Mouse (Mus musculus) ovary, adult 18-20 months (tissue): ENCODE data around the gene Mum1.

Experiments
- DNase-seq: peaks from one replicate; pipeline ENCODE4 v3.0.0; 2022; ENCODE audit warnings: low spot score, mixed read lengths

The Mum1 gene

GRCm38 (mm10) chr10:80250573-80250972, 24.3 kb downstream of the Mum1 start:
- DNase-seq = no peak

- DNase-seq = no peak
Observed at GRCm38 (mm10) chr10:80252011-80252410, 25.8 kb downstream of the Mum1 start.

DNA sequence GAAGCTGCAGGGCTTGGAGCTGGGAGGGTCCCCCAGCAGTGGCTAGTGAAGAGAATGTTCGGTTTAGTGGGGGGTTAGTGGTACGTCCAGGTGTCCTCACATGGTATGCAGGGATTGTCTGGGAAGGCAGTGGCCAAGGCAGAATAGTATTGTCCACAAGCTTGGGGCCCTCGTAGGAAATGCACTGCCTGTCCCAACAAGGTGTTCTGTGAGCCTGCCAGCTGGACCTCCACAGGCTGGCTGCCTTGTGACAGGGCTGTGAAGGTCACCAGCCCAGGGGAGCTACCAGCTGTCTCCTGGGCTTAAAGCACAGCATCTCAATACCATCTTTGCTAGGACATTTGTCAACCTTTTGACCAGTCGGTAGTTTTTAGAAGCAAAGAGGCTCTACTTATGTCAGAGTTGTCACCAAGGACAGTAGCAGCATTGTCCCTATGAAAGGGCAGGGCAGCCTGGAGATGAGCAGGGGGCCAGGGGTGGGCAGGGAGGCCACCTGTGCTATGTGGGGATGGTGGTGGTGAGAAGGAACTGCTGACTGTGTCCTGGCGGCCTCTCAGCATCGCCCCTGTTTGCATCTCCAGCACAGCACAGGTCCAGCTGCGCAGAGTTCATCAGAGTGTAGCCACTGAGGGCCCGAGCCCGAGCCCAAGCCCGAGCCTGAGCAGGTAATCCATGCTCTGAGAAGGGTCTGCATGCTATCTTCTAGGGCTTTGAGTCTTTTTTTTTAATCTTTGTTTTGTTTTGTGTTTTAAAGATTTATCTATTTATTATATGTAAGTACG, 26.4 kb downstream of the Mum1 start:
- DNase-seq = no peak

DNA sequence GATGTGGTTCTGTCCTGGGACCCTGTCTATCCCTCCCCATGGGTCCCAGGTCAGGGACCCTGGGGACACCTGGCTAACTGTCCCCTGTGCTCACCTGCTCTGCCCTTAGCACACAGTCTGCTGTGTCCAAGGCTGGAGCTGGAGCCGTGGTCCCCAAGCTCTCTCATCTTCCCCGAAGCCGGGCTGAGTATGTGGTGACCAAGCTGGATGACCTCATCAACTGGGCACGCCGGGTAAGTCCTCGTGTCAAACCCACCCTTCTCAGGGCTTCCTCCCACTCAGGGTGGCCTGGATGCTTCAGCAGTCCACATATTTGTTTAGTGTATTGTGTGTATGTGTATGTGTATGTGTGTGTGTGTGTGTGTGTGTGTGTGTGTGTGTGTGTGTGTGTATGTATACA, 27.3 kb downstream of the Mum1 start:
- DNase-seq = no peak

DNA sequence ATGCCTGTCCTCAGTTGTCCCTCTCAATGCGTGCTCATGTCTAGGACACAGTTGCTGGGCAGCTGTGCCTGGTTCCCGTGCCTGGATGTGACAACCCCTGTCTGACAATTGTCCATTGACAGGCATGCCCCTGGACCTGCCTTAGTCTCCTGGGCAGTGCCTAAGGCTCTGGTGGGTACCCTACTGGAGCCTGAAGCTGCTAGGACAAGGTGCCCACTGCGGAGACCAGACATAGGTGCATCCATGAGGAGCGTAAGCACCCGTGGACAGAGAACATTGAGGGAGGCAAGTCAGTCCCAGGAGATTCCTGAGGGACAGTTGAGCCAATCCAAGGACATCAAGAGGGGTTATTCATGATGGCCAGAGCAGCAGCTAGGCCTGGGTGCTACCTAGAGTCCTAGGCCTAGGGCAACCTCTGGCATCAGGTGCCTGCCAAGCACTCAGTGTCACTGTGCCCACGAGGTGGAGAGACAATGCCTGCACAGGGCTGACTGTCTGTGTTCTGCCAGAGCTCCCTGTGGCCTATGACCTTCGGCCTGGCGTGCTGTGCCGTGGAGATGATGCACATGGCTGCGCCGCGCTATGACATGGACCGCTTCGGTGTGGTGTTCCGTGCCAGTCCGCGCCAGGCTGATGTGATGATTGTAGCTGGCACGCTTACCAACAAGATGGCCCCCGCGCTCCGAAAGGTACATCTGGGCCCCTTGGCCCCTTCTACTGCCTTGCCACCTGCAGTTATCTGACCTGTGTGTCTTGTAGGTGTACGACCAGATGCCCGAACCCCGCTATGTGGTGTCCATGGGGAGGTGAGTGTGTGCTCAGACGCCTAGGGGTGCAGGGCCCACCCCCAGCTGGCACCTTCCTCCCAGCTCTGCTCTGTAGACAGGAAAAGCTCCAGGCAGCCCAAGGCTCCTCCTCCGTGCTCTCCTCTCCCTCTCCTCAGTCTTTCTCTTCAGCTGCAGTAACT, 28.4 kb downstream of the Mum1 start:
- no peak for DNase-seq

DNA sequence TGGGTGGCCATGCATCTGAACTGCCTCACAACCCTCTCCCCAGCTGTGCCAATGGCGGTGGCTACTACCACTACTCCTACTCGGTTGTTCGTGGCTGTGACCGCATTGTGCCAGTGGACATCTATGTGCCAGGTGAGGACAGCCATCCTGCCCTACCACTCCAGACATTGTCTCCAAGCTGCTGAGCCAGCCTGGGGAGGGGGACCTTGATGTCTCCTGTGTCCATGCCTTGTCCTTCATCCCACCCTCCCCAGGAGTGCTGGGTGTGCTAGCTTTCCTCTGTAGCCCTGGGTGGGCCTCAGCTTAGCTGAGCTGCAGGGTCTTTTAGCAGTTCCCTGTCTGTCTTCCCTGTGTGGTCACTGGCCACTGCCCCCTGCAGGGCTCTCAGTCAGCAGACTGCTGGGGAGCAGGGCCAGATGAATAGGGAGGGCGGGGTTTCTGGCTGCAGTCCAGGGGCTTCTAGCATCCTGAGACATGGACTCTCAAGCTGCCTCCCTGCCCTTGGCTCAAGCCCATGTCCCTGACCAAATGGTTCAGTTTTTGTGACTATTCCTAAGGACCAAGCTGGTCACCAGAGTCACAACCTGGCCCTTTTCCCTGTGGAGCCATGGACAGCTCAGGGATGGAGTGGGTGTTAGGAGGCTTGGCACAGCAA, 29.8 kb downstream of the Mum1 start:
- DNase-seq = peak; percentile 52

DNA sequence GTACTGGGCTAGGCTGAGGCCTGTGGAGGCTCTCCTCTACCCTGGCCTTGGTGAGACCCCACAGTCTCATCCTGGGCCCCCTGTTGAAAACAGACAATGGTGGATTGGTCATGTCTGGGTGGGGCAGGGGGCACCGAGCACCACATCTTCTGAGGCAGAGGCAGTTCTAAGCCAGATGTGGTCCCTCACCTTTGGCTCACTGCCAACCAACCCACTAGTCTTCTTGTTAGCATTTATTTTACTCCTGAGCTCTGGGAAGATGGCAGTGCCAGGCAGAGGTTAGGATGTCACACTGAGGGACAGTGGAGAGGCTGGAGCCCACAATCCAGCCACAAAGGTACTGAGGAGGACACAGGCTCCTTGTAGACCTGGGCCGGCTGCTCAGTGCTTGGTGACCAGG, 31.7 kb downstream of the Mum1 start:
- no peak for DNase-seq

GRCm38 (mm10) chr10:80258752-80259462, 32.7 kb downstream of the Mum1 start:
- no peak for DNase-seq

- DNase-seq = no peak
Observed at GRCm38 (mm10) chr10:80259463-80259805, 33.2 kb downstream of the Mum1 start.

GRCm38 (mm10) chr10:80259861-80260641, 33.8 kb downstream of the Mum1 start:
- peak; percentile 81 for DNase-seq

GRCm38 (mm10) chr10:80260642-80261584, 34.7 kb downstream of the Mum1 start, which contains the start of the genes Gamt and Dazap1:
Gene Gamt, minus strand, starts transcription at chr10:80261012.
Gene Dazap1, plus strand, starts transcription at chr10:80261486.
- DNase-seq = peak; percentile 97

DNA sequence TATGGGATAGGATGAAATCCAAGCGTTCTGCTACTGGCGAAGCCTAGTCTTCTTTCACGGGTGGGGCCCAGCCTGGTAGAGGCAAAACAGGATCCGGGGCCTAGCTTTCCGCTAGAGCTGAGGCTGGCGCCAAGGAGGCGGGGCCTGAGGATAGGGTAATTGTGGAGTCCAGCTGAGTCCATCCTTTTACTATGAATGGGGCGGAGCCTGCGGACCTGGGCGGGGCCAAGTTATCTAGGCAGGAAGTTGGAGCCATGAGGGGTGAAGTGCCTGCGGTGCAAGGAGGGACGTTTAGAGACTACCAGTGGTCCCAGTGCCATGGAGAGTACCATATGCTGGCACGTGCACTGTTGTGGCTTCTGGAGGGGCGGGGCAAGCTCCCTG, 35.3 kb downstream of the Mum1 start:
- DNase-seq = peak; percentile 95

DNA sequence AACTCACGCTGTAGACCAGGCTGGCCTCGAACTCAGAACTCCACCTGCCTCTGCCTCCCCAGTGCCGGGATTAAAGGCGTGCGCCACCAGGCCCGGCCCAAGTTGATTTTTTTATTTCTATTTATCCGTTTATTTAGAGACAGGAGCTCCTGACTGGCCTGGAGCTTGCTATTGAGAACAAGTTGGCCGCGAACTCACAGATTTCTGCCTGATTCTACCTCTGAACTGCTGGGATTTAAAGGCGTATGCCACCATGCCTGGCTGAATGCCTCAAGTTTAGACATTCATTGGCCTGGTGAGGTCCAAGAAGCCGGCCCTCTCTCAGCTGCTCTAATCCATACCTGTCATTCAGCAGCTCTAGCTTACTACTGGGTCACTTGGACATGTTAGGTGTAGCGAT, 35.9 kb downstream of the Mum1 start:
- DNase-seq = no peak

GRCm38 (mm10) chr10:80262776-80263365, 36.6 kb downstream of the Mum1 start:
- no peak for DNase-seq

GRCm38 (mm10) chr10:80264341-80265148, 38.3 kb downstream of the Mum1 start:
- peak; percentile 99 for DNase-seq

DNA sequence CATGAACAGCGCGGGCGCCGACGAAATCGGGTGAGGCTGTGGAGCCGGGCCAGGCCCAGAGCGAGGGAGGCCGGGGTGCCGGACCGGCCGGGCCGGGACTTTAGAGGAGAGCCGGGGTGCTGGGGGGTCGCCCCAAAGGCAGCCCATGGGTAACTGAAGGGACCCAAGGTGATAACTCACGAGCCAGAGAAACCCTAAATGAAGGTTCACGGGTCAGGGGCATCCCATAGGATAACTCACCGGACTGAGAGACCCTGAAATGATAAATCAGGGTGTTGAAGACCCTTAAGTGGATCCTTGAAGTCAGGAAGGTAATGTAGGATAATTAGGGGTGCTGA, 38.9 kb downstream of the Mum1 start:
- no peak for DNase-seq

GRCm38 (mm10) chr10:80270099-80270498, 43.9 kb downstream of the Mum1 start:
- no peak for DNase-seq

- DNase-seq = no peak
Observed at GRCm38 (mm10) chr10:80270734-80271181, 44.5 kb downstream of the Mum1 start.
